Mouse (Mus musculus) gastrocnemius, adult 18-20 months (tissue): Measurements from ENCODE around the gene Srpr. TPM values are rescaled to one million over a fixed set of nuclear protein-coding genes. Genes with fewer than 3 reads are reported as not detected.

Source experiments
- DNase-seq: peaks from one replicate; pipeline ENCODE4 v3.0.0; 2021; ENCODE audit warnings: low spot score
- long read RNA-seq, 2 experiments: library from polyadenylated mRNA; stranded (forward); transcript quantifications; one replicate each; pipeline ENCODE4 v2.0.0; 2021
- total RNA-seq, 2 experiments: library from RNA; stranded (reverse); gene quantifications; 2 replicates each; pipeline ENCODE4 v1.2.3; 2021

The Srpr gene
- 100 to 1,000 TPM; 228 to 237 TPM for total RNA-seq
- long read RNA-seq, experiment 1, transcript Srpr-201 (14 exons, 2,993 nt): major isoform, 593 of 668 reads
- long read RNA-seq, experiment 1, partial matches to known transcripts: 53 of 668 reads
- long read RNA-seq, experiment 1, other reads (novel, unspliced or antisense): 22 of 668 reads
- long read RNA-seq, experiment 2, transcript Srpr-201 (14 exons, 2,993 nt): major isoform, 508 of 570 reads
- long read RNA-seq, experiment 2, partial matches to known transcripts: 47 of 570 reads
- long read RNA-seq, experiment 2, other reads (novel, unspliced or antisense): 15 of 570 reads

- DNase-seq: peak; percentile 96
Measured at GRCm38 (mm10) chr9:35199772-35200471, at the start of gene Srpr, which contains the start of gene Tirap. Gene Srpr (plus strand): TSS chr9:35200175. Gene Tirap (minus strand): TSS chr9:35200291.

DNA sequence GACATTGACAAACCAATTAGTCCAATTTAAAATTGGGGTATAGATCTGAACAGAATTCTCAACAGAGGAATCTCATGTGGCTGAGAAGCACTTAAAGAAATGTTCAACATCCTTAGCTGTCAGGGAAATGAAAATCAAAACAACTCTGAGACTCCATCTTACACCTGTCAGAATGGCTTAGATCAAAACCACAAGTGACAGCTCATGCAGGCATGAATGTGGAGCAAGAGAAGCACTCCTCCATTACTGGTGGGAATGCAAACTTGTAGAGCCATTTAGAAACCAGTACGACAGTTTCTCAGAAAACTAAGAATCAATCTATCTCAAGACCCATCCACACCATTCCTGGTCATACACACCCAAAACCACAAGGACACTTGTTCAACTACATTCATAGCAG is 47.1 kb upstream of the Srpr start:
- no peak for DNase-seq

DNA sequence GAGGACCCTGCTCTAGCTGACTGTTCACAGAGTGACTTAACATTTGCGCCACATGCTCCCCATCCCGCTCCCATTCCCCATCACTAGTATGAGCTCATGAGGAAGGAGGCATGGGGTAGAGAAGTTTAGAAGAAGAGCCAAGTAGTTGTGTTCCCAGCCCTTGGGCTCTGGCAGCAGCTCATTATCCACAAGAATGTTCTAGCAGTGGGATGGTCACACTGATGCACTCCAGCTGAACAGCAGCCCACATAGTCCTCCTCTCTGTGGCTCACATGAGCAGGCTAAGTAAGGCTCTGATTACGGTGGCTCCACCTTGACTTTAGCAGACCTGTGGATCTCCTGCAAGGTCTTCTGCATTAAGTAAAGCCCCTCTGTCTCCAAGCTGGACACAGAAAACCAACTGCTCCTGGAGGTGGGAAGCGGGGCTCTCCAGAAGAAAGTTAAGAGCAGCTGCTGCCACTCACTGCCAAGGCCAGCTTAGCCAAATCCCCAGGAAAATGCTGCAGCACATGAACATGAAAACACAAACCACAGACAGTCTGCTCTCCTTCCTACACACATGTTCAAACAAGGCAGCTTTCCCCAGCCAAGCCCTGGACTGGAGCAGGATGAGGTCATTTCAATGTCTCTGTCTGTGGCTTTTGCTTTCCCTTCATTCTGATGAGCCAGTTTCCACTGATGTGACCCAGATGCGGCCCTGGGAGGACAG is 43.8 kb upstream of the Srpr start:
- DNase-seq: peak; percentile 63

GRCm38 (mm10) chr9:35156862-35157261 is 43.1 kb upstream of the Srpr start:
- DNase-seq: no peak

DNA sequence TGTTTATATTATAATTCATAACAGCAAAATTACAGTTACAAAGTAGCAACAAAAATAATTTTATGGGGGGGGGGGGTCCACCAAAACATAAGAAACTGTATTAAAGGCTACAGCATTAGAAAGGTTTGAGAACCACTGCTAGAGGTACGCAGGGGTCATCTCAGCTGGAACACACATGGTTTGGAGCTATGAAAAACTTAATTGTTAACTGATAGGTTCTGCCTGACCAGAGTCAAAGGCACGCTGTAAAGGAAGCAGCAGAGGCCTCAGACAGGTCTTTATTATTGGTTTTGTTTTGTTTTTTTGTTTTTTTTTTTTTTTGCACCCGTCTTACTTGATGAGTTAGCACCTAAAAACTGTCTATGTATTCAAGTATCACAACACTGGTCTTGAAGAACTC is 41.5 kb upstream of the Srpr start:
- DNase-seq: no peak

DNA sequence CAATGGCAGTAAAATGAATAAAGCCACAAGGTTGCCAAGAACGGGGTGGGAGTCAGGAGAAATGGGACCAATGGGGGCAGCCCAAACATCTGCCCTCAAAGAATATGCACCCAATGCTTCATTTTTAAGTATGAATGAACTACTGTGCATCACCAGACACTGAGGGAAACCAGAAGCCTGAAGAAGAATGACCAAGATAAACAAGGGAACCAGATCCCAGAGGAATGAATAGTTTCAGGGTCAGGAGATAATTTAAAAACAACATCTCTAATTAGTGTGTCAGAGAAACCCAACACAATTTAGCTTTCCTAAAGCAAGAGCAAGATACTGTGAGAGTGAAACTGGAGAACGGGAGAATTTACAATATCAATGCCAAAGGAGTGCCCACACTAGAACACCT is 39.3 kb upstream of the Srpr start:
- no peak for DNase-seq

DNA sequence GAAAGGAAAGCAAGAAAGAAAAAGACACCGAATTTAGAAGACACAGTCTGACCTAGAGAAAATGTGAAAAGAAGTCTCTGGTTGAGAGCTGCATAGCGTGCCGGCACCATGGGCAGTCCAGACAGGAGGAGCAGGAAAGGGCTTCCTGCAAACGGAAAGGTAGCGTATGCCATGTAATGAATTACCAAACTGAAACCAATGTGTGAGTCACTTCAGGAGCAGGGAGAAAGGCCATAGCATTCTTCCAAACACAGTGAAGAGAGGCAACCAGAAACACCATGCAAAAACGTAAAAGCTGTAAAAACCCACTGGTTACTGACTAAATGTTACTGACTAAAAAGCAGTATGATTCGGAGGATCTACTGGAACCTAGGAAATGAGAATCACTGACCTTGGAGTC is 38.3 kb upstream of the Srpr start:
- DNase-seq: no peak

DNA sequence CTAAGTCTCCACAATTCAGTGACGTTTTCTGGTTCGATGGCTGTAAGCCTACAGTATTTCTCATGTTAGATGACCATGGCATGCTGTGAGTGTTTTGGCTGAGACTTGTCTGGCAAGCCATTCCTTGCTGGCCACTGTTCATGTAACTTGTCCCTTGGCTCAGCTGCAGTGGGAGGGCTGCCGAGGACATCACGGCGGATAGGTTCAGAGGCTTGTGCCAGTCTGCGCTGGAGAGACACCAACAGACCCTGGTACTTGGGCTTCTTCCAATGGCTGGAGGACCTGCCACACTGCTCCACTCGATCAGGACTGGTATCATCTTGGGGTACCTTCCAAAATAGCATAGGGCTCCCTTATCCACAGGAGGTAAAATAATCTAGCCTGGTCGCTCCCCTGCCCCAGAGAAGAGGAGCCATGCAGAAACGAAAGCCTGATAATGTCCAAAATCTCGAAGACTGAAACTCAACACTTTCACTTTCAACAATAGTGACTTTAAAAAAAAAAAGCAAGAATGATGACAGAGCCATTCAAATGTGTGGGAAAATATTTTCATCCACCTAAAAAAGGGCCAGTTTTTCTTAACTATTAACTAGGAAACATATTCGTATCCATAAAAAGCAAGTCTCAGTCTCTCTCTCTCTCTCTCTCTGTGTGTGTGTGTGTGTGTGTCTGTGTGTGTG is 36.8 kb upstream of the Srpr start:
- DNase-seq: peak; percentile 91

DNA sequence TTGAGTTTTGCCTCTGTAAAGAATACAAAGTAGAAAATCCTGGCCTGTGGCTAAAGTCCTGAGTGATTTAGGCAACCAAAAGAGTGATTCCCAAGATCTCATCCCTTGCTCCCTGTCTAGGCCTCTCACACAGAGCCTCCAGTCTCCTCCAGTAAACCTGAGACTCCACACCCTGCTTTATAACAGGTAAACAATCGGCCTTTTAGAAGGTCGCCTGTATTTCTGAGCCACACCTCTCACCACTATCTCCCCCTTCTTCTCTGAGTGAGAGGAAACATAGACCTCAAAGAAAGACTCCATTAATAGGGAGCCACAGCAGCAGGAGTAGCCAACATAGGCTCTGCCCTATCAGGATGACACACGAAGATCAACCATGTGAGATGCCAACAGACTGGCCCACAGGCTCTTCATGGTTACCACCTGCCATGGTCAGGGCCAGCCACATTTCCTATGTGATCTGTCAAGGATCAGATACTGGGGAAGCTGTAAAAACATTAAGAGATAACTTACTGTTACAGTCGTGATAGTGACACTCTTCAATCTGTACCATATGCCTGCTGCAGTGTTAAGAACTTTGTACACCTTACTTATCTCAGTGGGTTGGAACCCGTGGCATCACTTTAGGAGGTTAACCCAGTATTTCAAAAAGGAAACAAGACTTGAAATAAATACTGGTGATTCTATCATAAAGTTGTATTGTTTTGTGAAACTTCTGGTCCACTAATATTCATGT is 35.7 kb upstream of the Srpr start:
- no peak for DNase-seq

DNA sequence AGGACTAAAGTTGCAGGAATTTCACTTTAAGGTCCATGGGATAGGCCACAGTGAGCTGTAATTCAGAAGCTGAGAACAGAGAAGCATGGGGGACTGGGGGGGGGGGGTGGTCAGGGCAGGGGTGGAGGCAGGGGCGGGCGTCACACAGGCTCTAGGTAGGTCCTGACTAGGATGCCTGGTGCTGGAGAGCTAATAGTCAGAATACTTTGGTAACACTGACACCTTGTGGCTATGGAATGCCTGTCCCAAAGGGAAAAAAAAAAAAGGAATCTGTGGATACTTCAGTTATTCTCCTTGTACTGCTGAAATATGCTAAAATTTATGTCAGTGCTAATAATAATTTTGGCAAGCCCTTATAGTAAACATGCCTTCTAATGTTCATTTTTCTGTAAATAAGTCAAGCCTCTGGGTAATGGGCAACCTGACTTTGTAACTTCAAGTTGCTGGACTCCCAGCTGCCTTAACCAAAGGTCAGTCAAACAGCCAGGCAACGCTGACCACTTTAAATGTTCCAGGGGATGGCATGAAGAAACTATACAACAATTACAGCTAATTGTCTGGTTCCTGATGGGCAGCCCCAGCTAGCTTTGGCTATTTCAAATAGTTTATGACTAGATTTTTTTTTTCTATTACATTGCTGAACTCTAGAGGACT is 33.7 kb upstream of the Srpr start:
- DNase-seq: no peak

- no peak for DNase-seq
Measured at GRCm38 (mm10) chr9:35166798-35167635, 33.0 kb upstream of the Srpr start.

GRCm38 (mm10) chr9:35170071-35170470 is 29.9 kb upstream of the Srpr start:
- DNase-seq: no peak

- no peak for DNase-seq
Measured at GRCm38 (mm10) chr9:35173331-35173730, 26.6 kb upstream of the Srpr start.

DNA sequence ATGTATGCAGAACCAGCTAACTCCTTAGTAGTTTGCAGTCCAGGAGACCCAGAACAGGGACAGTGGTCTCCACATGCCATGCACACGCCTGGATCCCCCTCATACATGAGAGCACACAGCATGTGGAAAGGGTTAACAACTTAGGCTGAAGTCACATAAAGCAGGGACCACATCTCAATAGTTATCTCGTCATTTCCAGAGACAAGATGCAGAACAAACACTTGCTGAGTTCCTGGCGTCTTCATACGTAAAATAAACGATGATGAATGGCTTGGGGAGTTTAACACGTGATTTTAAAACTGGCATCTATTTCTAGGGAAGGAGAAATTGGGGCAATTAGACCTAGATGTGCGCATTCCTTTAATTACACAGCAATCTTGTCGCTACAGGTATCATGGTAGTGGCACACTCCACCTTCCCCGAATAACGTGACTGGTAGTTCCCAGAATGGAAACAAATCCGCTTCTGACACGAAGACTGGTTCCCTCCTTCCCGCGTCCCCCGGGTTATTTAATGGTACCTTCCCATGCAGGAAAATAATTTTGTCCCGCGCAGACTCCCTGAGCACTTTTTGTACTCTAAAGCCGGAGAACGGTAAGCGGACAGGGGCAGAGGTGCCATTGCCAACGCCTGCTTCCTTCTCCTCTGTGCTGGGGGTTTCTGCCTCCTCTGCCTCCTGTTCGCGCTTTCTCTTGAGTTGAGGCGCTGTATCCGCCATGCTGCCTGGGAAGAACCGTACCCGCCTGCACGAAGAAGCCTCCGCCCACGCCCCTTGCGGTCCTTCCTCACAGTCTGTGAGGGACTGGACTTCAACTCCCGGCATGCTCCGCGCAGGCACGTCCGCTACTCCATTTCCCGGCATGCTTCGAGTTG is 24.5 kb upstream of the Srpr start, which contains the start of gene Dcps:
TSS of gene Dcps (minus strand) at position 811 of the 873 bp plus-strand sequence.
- DNase-seq: peak; percentile 95

- DNase-seq: no peak
Measured at GRCm38 (mm10) chr9:35176124-35176659, 23.8 kb upstream of the Srpr start.

- no peak for DNase-seq
Measured at GRCm38 (mm10) chr9:35182832-35183231, 17.1 kb upstream of the Srpr start.

- DNase-seq: no peak
Measured at GRCm38 (mm10) chr9:35183359-35183758, 16.6 kb upstream of the Srpr start.

GRCm38 (mm10) chr9:35186430-35186829 is 13.5 kb upstream of the Srpr start:
- DNase-seq: no peak
